Mouse (Mus musculus) embryonic facial prominence, embryonic 15.5 days (tissue): ENCODE measurements around the gene Tmprss5. TPM values are rescaled to one million over a fixed set of nuclear protein-coding genes. Genes with fewer than 3 reads are reported as not detected.

Experiments
- ATAC-seq: fragments of 200-750 bp; cut with Nextera tagmentation; 2 replicates; pipeline ENCODE4 v1.8.0; 2017; ENCODE audit warnings: low read depth, moderate TSS enrichment; ENCODE audit not compliant: insufficient number of reproducible peaks, low FRiP score, low TSS enrichment
- H3K27ac ChIP-seq: fragments of 300-500 bp; sonication (generic); replicated peaks from 2 replicates; pipeline ENCODE4 v1.5.1; 2015; ENCODE audit warnings: mild to moderate bottlenecking, inconsistent platforms
- H3K27me3 ChIP-seq: fragments of 300-500 bp; sonication (generic); 2 replicates; pipeline ENCODE4 v1.6.1; 2015; ENCODE audit warnings: inconsistent platforms
- H3K36me3 ChIP-seq: fragments of 300-500 bp; sonication (generic); 2 replicates; pipeline ENCODE4 v1.6.1; 2015; ENCODE audit warnings: mild to moderate bottlenecking, inconsistent platforms
- H3K4me1 ChIP-seq: fragments of 300-500 bp; sonication (generic); 2 replicates; pipeline ENCODE4 v1.6.1; 2015; ENCODE audit warnings: inconsistent platforms
- H3K4me2 ChIP-seq: fragments of 300-500 bp; sonication (generic); replicated peaks from 2 replicates; pipeline ENCODE4 v1.6.1; 2015; ENCODE audit warnings: mild to moderate bottlenecking, inconsistent platforms
- H3K4me3 ChIP-seq: fragments of 300-500 bp; sonication (generic); replicated peaks from 2 replicates; pipeline ENCODE4 v1.5.1; 2015; ENCODE audit warnings: mild to moderate bottlenecking, inconsistent platforms
- H3K9ac ChIP-seq: fragments of 300-500 bp; sonication (generic); 2 replicates; pipeline ENCODE4 v1.6.1; 2015; ENCODE audit warnings: inconsistent platforms
- H3K9me3 ChIP-seq: fragments of 300-500 bp; sonication (generic); replicated peaks from 2 replicates; pipeline ENCODE4 v1.6.1; 2016; ENCODE audit warnings: inconsistent platforms
- WGBS: fragments of 180-500 bp; shearing (Covaris S2); methylation state at CpG from one replicate; pipeline ENCODE4 v1.1.7; 2015; 5-methylcytosine and 5-hydroxymethylcytosine counted together
- polyA plus RNA-seq: library from polyadenylated mRNA; unstranded; fragments of >200 nt; fragmentation: Nextera tagmentation; extraction: Ambion mirVana; gene quantifications from 2 replicates; pipeline ENCODE4 v1.2.1, GENCODE M21; 2015

The Tmprss5 gene
- polyA plus RNA-seq, 1 experiment from 2014 or later, result 1.2 TPM

DNA sequence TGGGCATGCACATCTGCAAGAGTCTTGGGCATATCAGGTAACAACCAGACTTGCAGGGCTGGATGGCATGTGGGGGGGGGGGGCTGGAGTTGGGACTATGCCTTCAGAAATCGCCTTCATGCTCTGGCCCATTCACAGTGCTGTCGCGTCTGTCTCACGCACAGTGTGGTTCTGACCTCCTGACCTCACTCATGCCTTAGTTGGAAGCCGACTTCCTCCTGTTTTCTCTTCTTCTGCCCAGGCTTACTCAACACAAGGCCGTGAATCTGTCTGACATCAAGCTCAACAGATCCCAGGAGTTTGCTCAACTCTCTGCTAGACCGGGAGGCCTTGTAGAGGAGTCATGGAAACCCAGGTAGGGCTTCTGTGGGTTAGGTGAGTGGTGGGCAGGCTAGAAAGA lies 28.0 kb downstream of the Tmprss5 start:
- no peaks in the 10 kb centered on the region for H3K27me3 ChIP-seq
- H3K4me3 ChIP-seq, result no peak overlapping the region
- H3K9ac ChIP-seq, result no peak overlapping the region
- WGBS, result 39% methylated on average over 7 of the region's 7 CpGs
- H3K36me3 ChIP-seq, result no peaks in the 10 kb centered on the region
- no peak overlapping the region for H3K4me2 ChIP-seq
- no peak for ATAC-seq
- H3K4me1 ChIP-seq, result no peaks in the 10 kb centered on the region
- H3K9me3 ChIP-seq, result no peaks in the 10 kb centered on the region
- no peak overlapping the region for H3K27ac ChIP-seq

DNA sequence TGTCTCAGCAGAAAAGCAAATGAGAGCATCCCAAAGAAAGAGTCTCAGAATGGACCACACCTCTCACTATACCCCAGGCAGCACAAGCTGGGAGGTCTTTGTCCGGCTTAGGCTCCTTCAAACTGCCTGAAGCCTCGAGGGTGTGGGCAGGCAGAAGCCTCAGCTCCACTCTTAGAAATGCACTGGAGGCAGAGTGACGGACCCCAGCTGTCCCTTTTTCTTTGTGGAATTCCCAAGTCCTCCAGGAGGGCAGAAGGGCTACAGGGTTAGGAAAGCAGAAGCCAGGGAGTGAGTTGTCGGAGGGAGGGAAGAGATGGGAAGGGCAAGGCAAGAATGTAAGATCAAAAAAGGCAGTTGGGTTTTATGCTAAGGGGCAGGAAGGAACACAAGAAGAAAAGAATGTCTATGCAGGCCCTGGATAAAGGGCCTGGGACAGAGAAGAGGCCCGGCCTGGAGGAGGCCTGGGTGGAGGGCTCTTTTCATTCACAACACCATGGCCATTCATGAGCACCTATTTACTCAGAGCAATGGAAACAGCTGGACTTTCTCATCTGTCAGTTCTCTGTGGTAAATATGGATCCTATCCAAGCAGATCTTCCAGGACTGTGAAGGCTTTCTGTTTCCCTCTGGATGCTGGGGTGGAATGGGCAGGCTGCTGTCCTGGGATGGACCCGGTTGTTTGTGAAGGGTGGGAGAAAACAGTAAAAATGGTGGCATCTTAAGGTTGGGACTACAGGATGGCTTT lies 29.6 kb downstream of the Tmprss5 start:
- Histone ChIP-seq H3K27ac (no peak overlapping the region), H3K9me3 (no peaks in the 10 kb centered on the region), H3K36me3 (no peaks in the 10 kb centered on the region), H3K9ac (no peak overlapping the region), H3K4me1 (no peaks in the 10 kb centered on the region), H3K27me3 (no peaks in the 10 kb centered on the region), H3K4me2 (no peak overlapping the region), H3K4me3 (no peak overlapping the region)
- no peak for ATAC-seq
- 48% methylated on average over 6 of the region's 6 CpGs for WGBS

DNA sequence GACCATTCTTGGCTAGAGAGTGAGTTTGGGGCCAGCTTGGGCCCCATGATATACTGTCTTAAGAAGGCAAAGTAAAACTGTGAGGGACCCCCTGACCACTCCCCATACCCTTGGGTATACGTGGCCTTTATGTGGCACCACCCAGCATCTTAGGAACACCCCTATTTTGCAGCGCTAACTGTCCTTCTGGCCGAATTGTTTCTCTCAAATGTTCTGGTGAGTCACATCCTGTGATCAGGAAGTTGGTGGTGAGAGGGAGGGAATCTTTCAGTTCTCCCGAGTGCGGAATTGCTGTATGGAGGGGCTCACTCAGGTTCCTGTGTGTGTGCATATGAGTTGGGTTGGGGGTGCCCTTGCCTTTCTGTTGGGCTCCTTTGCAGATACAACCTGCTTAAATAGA lies 30.2 kb downstream of the Tmprss5 start:
- no peaks in the 10 kb centered on the region for H3K27me3 ChIP-seq
- no peaks in the 10 kb centered on the region for H3K4me1 ChIP-seq
- H3K4me3 ChIP-seq, result no peak overlapping the region
- H3K4me2 ChIP-seq, result no peak overlapping the region
- H3K9ac ChIP-seq, result no peak overlapping the region
- H3K36me3 ChIP-seq, result no peaks in the 10 kb centered on the region
- no peak for ATAC-seq
- WGBS, result 79% methylated on average over 5 of the region's 5 CpGs
- no peak overlapping the region for H3K27ac ChIP-seq
- H3K9me3 ChIP-seq, result no peaks in the 10 kb centered on the region

DNA sequence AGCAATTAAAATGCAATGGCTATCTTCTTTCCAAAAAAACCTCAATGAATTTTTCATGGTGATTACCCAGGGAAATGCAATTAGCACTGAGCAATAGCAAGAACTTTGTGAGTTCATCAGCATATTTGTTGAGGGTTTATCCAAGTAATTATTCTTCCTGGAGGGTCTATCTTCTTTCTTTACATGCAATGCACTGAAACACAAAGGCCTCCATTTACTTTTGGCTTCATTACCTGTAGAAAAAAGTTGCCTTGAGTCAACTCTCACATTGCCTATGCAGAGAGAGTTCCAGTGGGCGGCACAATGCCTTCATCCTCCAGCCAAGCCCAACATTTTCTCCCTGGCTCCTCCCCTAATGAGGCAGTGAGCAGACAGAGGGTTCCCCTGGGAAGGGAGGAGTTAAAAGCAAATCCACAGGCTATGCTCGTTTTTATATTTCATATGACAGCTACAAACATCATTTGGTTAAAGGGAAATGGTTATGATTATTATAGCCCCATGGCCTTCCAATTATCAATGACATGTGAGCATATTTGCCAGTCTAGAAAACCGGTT lies 37.3 kb downstream of the Tmprss5 start:
- Histone ChIP-seq H3K36me3 (no peaks in the 10 kb centered on the region), H3K9me3 (no peaks in the 10 kb centered on the region), H3K4me2 (no peak overlapping the region), H3K4me1 (no peaks in the 10 kb centered on the region), H3K27ac (no peak overlapping the region), H3K4me3 (no peak overlapping the region), H3K27me3 (no peaks in the 10 kb centered on the region), H3K9ac (no peak overlapping the region)
- 18% methylated on average over 3 of the region's 3 CpGs for WGBS
- ATAC-seq, result no peak

DNA sequence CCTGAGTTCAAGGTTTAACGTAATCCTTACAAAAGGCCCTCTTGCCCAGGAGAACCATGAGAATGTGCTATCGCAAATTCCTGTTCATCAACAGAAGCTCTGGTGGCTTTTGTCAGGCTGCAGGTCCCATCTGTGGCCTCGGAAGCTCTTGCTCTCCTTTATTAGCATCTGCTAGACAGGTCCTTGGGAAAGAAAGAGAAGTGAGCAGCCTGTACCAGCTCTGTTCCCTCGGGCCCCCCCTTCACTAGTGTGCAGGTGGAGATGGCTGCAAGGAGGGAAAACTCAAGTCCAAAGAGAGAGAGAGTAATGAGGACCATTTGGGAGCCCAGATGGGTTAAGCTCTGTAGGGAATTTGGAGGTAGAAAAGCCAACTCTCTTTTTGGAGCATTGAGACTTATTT lies 38.7 kb downstream of the Tmprss5 start:
- Histone ChIP-seq H3K27me3 (no peaks in the 10 kb centered on the region), H3K4me1 (no peaks in the 10 kb centered on the region), H3K4me3 (no peak overlapping the region), H3K27ac (no peak overlapping the region), H3K9ac (no peak overlapping the region), H3K36me3 (no peaks in the 10 kb centered on the region), H3K4me2 (no peak overlapping the region), H3K9me3 (no peaks in the 10 kb centered on the region)
- ATAC-seq, result no peak
- 67% methylated on average over 4 of the region's 4 CpGs for WGBS

DNA sequence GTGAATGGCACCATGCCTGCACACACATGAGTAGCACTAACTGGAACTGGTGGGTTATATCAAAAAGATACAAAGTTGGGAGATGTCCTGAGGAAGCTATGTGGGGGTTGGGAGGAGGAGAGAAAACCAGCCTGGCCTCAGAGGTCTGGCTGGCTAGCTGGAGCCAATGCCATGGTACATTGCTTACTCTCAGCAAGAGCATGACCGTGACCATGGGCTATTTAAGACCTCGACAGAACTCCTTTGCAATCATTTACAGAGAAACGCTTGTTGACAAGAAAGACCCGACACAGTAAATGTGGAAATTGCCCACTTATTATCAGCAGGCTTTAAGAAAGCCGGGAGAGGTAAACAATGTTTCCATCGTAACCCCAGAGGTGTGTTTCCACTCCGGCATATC lies 44.6 kb downstream of the Tmprss5 start:
- 57% methylated on average over 7 of the region's 7 CpGs for WGBS
- Histone ChIP-seq H3K4me2 (no peak overlapping the region), H3K4me3 (no peak overlapping the region), H3K27me3 (no peaks in the 10 kb centered on the region), H3K4me1 (no peaks in the 10 kb centered on the region), H3K36me3 (no peaks in the 10 kb centered on the region), H3K9me3 (no peaks in the 10 kb centered on the region), H3K9ac (no peak overlapping the region), H3K27ac (no peak overlapping the region)
- ATAC-seq, result no peak

DNA sequence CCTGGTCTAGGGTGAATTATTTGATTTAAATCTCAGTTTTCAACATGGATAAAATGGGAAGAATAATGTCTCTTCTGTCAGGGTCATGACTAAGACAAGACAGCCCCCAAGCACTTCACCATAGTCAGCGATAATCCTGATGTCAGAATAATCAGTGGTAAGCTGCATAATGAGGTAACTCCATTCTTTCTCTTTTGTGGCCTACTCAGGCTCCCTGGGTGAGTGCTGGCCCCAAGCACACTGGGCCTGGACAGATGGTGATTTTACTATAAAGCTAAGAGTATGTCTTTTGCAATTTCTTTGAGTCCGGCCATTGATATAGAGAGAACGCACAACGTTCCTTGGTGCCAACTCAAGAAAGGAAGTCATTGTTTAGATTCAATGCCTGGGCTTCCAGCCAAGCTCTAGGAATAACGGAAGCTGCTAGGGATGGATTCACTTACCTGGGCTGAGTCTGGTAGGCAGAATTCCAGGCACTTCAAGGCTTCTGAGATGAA lies 49.5 kb downstream of the Tmprss5 start:
- no peaks in the 10 kb centered on the region for H3K9me3 ChIP-seq

DNA sequence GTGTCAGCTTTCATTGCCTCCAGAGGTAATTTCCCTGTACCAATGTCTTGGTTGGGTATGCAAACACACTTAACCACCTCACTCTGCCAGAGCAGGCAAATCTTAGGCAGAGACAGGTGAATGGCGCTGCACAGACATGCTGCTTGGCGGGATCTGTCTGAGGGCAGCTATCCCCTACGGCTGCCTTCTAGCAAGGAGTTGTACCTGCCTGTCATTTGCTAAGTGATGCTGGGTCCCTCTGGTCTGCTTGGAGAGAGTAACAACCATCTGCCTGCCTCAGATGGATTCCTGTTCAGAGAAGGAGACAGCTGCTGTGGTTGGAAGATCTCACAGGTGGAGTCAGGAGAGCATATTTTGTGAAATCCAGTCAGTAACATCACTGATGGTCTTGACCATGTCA lies 62.8 kb downstream of the Tmprss5 start:
- no peak for ATAC-seq
- 77% methylated on average over 3 of the region's 3 CpGs for WGBS
- Histone ChIP-seq H3K4me3 (no peak overlapping the region), H3K36me3 (no peaks in the 10 kb centered on the region), H3K9me3 (no peaks in the 10 kb centered on the region), H3K27ac (no peak overlapping the region), H3K4me1 (no peaks in the 10 kb centered on the region), H3K4me2 (no peak overlapping the region), H3K27me3 (no peaks in the 10 kb centered on the region), H3K9ac (no peak overlapping the region)

More for the DNA sequence above, 49.5 kb downstream of the Tmprss5 start:
- Histone ChIP-seq H3K4me1 (no peaks in the 10 kb centered on the region), H3K9ac (no peak overlapping the region), H3K27ac (no peak overlapping the region), H3K36me3 (no peaks in the 10 kb centered on the region), H3K4me2 (no peak overlapping the region), H3K27me3 (no peaks in the 10 kb centered on the region), H3K4me3 (no peak overlapping the region)
- ATAC-seq, result no peak
- 56% methylated on average over 5 of the region's 5 CpGs for WGBS

DNA sequence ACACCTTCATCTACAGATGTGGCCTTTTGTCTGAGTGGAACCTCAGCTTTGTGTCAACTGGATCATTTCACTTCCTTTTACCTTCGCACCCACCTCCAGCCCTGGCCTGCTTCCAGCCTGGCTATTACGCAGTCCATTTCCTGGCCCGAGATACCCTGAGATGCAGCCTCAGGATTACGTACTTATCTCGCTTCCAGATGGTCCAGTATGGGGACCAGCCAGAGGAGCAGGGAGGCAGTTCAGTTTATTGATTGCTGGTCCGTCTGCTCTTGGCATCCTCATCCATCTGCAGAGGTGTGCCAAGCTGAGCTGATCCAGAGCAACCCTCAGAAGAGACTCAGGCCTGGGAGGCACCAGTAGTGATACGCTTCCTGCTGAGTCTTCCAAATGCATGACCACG lies 64.7 kb downstream of the Tmprss5 start:
- no peak overlapping the region for H3K4me3 ChIP-seq
- no peak overlapping the region for H3K4me2 ChIP-seq
- H3K36me3 ChIP-seq, result no peaks in the 10 kb centered on the region
- no peak overlapping the region for H3K9ac ChIP-seq
- ATAC-seq, result no peak
- H3K27ac ChIP-seq, result no peak overlapping the region
- no peaks in the 10 kb centered on the region for H3K27me3 ChIP-seq
- 78% methylated on average over 8 of the region's 8 CpGs for WGBS
- no peaks in the 10 kb centered on the region for H3K9me3 ChIP-seq
- no peaks in the 10 kb centered on the region for H3K4me1 ChIP-seq

DNA sequence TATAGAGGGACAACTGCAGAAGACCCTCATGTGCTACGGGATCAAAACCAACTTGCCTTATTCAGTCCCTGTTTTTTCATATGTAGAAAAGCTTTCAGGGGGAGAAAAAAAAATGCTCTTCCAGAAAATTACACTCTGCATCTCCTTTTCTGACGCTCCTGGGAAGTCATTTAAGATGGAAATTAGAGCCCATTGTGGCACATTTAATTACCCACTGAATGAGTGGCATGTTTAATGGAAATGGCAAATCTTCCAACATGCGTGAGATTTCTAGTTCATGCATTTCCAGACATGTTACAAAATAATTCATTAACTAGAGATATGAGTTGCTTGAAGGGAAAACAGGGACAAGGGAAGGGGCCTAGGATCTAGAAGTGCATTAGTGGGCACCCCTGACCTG lies 66.0 kb downstream of the Tmprss5 start:
- Histone ChIP-seq H3K36me3 (no peaks in the 10 kb centered on the region), H3K9me3 (no peaks in the 10 kb centered on the region), H3K27me3 (no peaks in the 10 kb centered on the region), H3K9ac (no peak overlapping the region), H3K4me3 (no peak overlapping the region), H3K4me1 (no peaks in the 10 kb centered on the region), H3K4me2 (no peak overlapping the region), H3K27ac (no peak overlapping the region)
- 58% methylated on average over 3 of the region's 3 CpGs for WGBS
- ATAC-seq, result no peak
